Mouse (Mus musculus) 3134 (cell line): ENCODE data around the gene Slc35c1.

Experiments
- DNase-seq: peaks from one replicate; pipeline ENCODE4 v3.0.0-alpha.2; 2011; ENCODE audit warnings: low spot score; ENCODE audit not compliant: insufficient read length; ENCODE audit errors: extremely low read depth

Slc35c1 gene

DNA sequence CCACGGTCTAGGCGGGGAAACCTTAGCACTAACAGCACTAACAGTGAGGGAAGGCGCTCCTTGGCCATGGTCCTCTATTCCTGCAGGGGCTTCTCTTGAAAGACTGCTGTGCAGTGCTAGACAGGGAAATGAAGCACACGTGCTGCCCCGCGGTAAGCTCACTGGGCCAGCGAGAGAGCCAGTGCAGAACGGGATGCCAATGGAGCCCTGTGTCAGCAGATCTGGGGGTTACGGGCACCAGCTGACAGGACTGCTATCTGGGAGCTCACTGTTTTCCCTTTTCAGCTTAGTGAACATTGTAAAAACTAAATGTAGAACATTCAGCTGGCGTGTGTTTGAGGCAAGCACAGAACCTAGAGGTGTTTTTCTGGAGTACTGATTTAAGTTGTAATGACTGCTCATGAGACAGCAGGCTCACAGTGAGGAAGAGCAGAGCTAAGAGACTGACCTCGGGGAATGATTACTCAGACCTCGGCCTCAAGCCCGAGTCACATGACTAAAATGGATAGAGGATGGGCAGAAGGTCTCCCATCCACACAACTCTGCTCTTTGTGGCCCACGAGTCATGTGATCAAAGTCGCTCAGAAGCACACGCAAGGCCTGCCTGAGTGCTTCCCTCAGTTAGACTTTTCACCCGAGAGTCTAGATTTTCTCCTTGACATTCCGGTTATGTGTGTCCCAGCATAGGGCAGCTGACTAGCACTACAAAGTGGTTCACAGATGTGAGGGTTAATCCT is 51.9 kb downstream of the Slc35c1 start:
- DNase-seq = no peak

GRCm38 (mm10) chr2:92405687-92406086 is 54.7 kb downstream of the Slc35c1 start:
- DNase-seq = no peak

DNA sequence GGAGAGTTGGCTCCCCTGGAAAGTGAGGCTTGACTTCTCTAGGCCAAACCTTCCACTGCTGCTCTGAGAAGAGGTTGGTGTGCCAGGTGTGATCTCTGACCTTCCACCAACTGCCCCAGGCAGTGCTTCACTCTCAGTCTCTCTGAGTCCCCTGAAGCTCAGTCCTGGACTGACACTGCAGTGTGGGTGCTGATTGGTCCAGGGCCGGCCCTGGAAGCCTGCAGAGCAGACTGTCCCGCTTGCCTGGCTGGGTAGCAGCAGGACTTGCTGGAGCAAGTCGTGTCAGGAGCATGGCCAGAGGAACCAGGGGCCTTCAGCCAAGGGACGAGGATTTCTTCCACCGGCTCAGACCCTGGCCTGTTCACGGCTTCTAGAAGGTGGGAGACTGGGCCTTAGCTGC is 55.6 kb downstream of the Slc35c1 start:
- DNase-seq = no peak

- no peak for DNase-seq
Measured at GRCm38 (mm10) chr2:92403776-92404319, 56.5 kb downstream of the Slc35c1 start.
